Comparison of ENCODE assay signal across 14 mouse cellular contexts in genomic region chrX:168980370-168980769, GRCm38 (mm10).
"Had no signal": no experiment of that assay in that cellular context is flagged by ENCODE, and none has a peak within 500 bp of the region (broad histone marks: within the 10 kb centered on the region; RNA-seq: fewer than 3 reads in every experiment).

No protein-coding gene starts in this region.

- H3K9ac ChIP-seq: limb, embryonic 13.5 days; liver, embryonic 14.5 days; midbrain, embryonic 15.5 days; neural tube, embryonic 13.5 days had no signal

- H3K4me1 ChIP-seq: limb, embryonic 13.5 days; midbrain, embryonic 15.5 days; neural tube, embryonic 13.5 days had no signal

- ATAC-seq: intestine, embryonic 16.5 days; midbrain, embryonic 15.5 days had no signal

- H3K4me2 ChIP-seq: limb, embryonic 13.5 days; midbrain, embryonic 11.5 days; midbrain, embryonic 15.5 days; neural tube, embryonic 13.5 days had no signal

- H3K27ac ChIP-seq: kidney, postnatal 0 days; limb, embryonic 13.5 days; liver, embryonic 14.5 days; macrophage; midbrain, embryonic 15.5 days; neural tube, embryonic 13.5 days; stomach, postnatal 0 days had no signal

- H3K36me3 ChIP-seq: limb, embryonic 13.5 days; midbrain, embryonic 15.5 days; neural tube, embryonic 13.5 days had no signal

- DNase-seq: kidney, adult 8-10 months; kidney, postnatal 36 days; left cerebral cortex, postnatal 4 days; thymus, postnatal 4 days had no signal

- H3K4me3 ChIP-seq: limb, embryonic 13.5 days; megakaryocyte, embryonic 14.5 days; midbrain, embryonic 15.5 days; neural tube, embryonic 13.5 days had no signal

- H3K9me3 ChIP-seq: limb, embryonic 13.5 days; megakaryocyte, embryonic 14.5 days; midbrain, embryonic 15.5 days; neural tube, embryonic 13.5 days had no signal
